Mouse (Mus musculus): ENCODE results near the gene Gm28305. TPM values are rescaled to one million over a fixed set of nuclear protein-coding genes. Genes with fewer than 3 reads are reported as not detected.

Gene Gm28305
- total RNA-seq, 4 experiments from 2014 or later: not detected

Other genes with a start within 250 kb of the Gm28305 start
- gene Nphp3, start 38.1 kb upstream of the Gm28305 start, total RNA-seq (2022): 10 to 100 TPM in 1 of 4 experiments, 1 to 10 TPM in 3; 5.4 to 12.6 (median 7.6) TPM
- gene Uba5, start 22.5 kb downstream of the Gm28305 start, total RNA-seq (2022): 10 to 100 TPM; 44.4 to 55.0 (median 47.9) TPM
- gene Acad11, start 22.7 kb downstream of the Gm28305 start, total RNA-seq (2022): 10 to 100 TPM; 33.2 to 69.5 (median 51.8) TPM
- under 1 TPM in 2 of 4 experiments, not detected in 2; 0.15 to 0.25 TPM for gene Ackr4, start 86.3 kb downstream of the Gm28305 start, total RNA-seq (2022)
- gene Dnajc13, start 222.3 kb downstream of the Gm28305 start, total RNA-seq (2022): 10 to 100 TPM; 42.1 to 66.1 (median 50.1) TPM